Mouse (Mus musculus): ENCODE measurements around the gene Hras.
A peak's percentile ranks its signal among the peaks of the same experiment; 100 is the strongest.

- TF ChIP-seq TCF12 (IDR thresholded peaks at IDR 0.05; ENCODE audit: low read depth, low read length) (no peak), POLR2A (IDR thresholded peaks at IDR 0.05; ENCODE audit: control insufficient read depth in 1 of 2, insufficient read depth in 1 of 2, low read depth in 1 of 2, low read length in 2 of 2, poor library complexity in 1 of 2) (no peak), CTCF (IDR thresholded peaks at IDR 0.05 in 2 of 3, conservative IDR thresholded peaks at IDR 0.05 in 1 of 3; ENCODE audit: control insufficient read depth in 1 of 3, insufficient read depth in 1 of 3, low read depth in 2 of 3, low read length in 3 of 3, poor library complexity in 1 of 3, severe bottlenecking in 1 of 3) (peak in 2 of 3 experiments; percentile 12 to 38; a peak in 1 of 6 replicates), CHD1 (IDR thresholded peaks at IDR 0.05; ENCODE audit: low read depth, low read length) (no peak), MXI1 (IDR thresholded peaks at IDR 0.05; ENCODE audit: low read depth, low read length) (no peak), EP300 (IDR thresholded peaks at IDR 0.05; ENCODE audit: low read depth in 1 of 2, low read length in 2 of 2) (no peak), BHLHE40 (IDR thresholded peaks at IDR 0.05; ENCODE audit: borderline replicate concordance, low read depth, low read length) (no peak), MAZ (IDR thresholded peaks at IDR 0.05; ENCODE audit: low read depth, low read length) (no peak), CHD2 (IDR thresholded peaks at IDR 0.05; ENCODE audit: low read length) (no peak), NELFE (IDR thresholded peaks at IDR 0.05; ENCODE audit: low read depth, low read length) (no peak), HCFC1 (IDR thresholded peaks at IDR 0.05; ENCODE audit: low read depth, low read length) (no peak)
Measured at GRCm38 (mm10) chr7:141175068-141175467, 18.7 kb downstream of the Hras start.

Measured in MEL (cell line).